Mouse (Mus musculus): ENCODE measurements around the gene Celf6. TPM values are rescaled to one million over a fixed set of nuclear protein-coding genes. Genes with fewer than 3 reads are reported as not detected.
A peak's percentile ranks its signal among the peaks of the same experiment; 100 is the strongest.

The Celf6 gene
- 16.5 and 17.0 TPM in 2 replicates for polyA plus RNA-seq (2016; fragmentation: Nextera tagmentation; extraction: Ambion mirVana)

DNA sequence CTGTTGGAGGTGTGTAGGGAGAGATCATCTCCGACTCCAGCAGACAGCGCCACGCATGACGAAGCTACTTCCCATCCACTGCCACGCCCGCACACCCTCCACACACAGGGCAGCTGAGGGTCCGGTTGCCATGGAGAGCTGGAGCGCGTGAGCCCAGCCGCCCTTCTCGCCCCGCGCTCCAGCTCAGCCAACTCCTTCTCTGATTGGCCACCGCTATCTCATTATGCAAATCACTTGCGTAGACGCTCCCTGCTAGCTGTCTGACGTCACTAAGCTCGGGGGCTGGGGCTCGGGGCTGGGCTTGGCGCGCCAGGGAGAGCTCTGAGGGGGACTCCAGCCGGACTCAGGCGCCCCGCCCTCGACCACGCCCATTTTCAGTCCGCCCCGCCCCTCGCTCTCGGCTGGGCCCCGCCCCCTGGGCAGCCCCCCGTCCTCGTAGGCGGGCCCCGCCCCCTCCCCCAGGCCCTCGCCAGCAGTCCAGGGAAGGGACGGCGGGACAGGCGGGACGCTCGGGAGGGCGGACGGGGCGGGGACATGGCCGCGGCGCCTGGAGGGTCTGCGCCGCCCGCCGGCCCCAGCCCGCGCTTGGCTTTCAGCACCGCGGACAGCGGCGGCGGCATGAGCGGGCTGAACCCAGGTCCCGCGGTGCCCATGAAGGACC is at the start of gene Celf6:
Gene Celf6 (plus strand): TSS at position 74 of the 661 bp plus-strand sequence.
- no peaks in the 10 kb centered on the region for H3K36me3 ChIP-seq
- peak; percentile 99 for ATAC-seq (ENCODE audit: low FRiP score, low read depth)

DNA sequence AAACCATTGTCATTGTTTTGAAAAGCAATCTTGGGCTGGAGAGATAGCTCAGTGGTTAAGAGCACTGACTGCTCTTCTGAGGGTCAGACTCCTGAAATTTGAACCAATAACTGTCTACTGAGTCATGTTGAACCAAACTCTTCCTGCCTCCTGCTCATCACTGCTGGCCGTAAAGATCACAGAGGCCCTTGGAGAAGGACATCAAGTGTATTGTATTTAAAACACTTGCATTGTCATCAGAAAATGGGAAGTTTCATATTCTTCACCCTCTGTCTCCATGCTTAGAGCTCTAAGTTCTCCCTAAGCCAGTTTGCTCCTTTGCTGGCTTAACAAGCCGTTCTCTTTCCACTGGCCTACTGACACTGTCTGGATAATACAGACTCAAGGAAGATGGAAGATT is 49.4 kb upstream of the Celf6 start:
- WGBS: 88% methylated on average over 2 of the region's 2 CpGs
- no peak overlapping the region for H3K27ac ChIP-seq
- no peak overlapping the region for H3K4me3 ChIP-seq
- H3K36me3 ChIP-seq: no peaks in the 10 kb centered on the region
- no peak overlapping the region for H3K4me2 ChIP-seq (replicated peaks)
- no peak overlapping the region for H3K9ac ChIP-seq
- no peaks in the 10 kb centered on the region for H3K27me3 ChIP-seq (replicated peaks)
- ATAC-seq (ENCODE audit: low FRiP score, low read depth): no peak
- H3K4me1 ChIP-seq: no peaks in the 10 kb centered on the region
- no peaks in the 10 kb centered on the region for H3K9me3 ChIP-seq

More for the DNA sequence above, at the start of gene Celf6:
- Histone ChIP-seq H3K4me1 (peaks cover 15% of the 10 kb centered on the region), H3K4me3 (peak within 1 kb of the TSS; percentile 48), H3K9ac (peak within 1 kb of the TSS; percentile 57), H3K4me2 (replicated peaks) (peak within 1 kb of the TSS; percentile 73), H3K27ac (peak within 1 kb of the TSS; percentile 22; the same call in 1 of the 2 replicates), H3K27me3 (replicated peaks) (peaks cover 21% of the 10 kb centered on the region; the same call in 1 of the 2 replicates), H3K9me3 (no peaks in the 10 kb centered on the region)
- whole genome bisulfite sequencing: 1% methylated on average over 60 of the region's 61 CpGs

DNA sequence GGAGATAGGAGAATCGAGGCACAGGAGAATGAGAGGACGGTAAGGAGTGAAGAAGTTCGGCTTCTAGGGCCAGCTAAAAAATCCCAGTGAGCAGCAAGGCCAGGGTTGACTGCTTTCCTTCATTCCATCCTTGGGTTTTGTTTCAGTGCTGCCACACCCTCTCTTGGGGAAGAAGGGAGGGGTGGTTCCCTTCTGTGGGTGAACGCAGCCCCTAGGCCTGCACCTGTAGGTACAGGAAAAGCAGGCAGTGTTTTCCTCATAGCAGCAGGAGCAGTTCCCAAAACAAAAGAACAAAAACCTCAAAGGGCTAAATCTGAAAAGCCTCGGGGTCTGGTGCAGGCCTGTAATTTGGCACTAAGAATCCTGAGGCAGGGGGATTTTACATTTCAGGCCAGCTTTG is 46.1 kb upstream of the Celf6 start:
- H3K36me3 ChIP-seq: no peaks in the 10 kb centered on the region
- H3K4me2 ChIP-seq (replicated peaks): no peak overlapping the region
- H3K4me1 ChIP-seq: no peaks in the 10 kb centered on the region
- no peak for ATAC-seq (ENCODE audit: low FRiP score, low read depth)
- no peaks in the 10 kb centered on the region for H3K27me3 ChIP-seq (replicated peaks)
- no peak overlapping the region for H3K4me3 ChIP-seq
- no peaks in the 10 kb centered on the region for H3K9me3 ChIP-seq
- no peak overlapping the region for H3K27ac ChIP-seq
- WGBS: 25% methylated on average over 5 of the region's 5 CpGs
- no peak overlapping the region for H3K9ac ChIP-seq

DNA sequence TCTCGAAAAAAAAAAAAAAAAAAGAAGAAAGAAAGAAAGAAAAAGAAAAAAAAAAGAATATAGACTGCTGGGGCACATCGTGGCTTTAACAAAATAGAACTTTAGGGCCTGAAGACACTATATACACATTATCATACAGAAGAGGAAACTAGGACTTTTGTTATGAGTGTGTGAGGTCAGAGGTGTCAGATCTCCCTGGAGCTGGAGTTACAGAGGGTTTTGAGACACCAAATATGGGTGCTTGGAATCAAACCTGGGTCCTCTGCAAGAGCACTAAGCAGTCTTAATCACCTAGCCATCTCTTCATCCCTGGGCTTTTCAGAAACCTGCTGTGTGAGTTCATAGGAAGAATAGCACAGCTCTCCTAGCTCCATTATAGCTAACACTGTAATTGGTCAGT is 44.3 kb upstream of the Celf6 start:
- no peaks in the 10 kb centered on the region for H3K9me3 ChIP-seq
- no peak overlapping the region for H3K4me3 ChIP-seq
- WGBS: 78% methylated on average over 2 of the region's 2 CpGs
- H3K9ac ChIP-seq: no peak overlapping the region
- H3K4me1 ChIP-seq: no peaks in the 10 kb centered on the region
- no peak for ATAC-seq (ENCODE audit: low FRiP score, low read depth)
- H3K4me2 ChIP-seq (replicated peaks): no peak overlapping the region
- H3K27me3 ChIP-seq (replicated peaks): no peaks in the 10 kb centered on the region
- H3K36me3 ChIP-seq: no peaks in the 10 kb centered on the region
- H3K27ac ChIP-seq: no peak overlapping the region

DNA sequence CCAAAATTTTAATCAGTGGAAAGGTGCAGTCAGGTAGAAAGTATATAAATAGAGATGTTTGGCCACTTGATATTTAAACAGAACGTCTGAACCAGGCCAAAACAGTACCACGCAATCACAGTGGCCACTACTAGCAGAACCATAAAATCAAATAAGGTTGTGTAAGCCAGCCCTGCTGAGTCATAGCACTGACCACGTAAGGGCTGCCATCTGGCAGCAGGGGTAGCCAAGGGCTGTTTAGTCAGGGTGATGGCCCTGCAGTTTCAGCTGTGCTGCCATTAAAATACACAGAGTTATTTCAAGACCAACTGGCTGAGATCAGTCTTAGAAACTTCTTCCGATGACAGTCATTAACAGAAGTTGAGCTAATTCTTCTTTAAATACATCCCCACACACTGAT is 43.8 kb upstream of the Celf6 start:
- H3K9me3 ChIP-seq: no peaks in the 10 kb centered on the region
- H3K4me2 ChIP-seq (replicated peaks): no peak overlapping the region
- no peaks in the 10 kb centered on the region for H3K4me1 ChIP-seq
- no peak overlapping the region for H3K4me3 ChIP-seq
- H3K27me3 ChIP-seq (replicated peaks): no peaks in the 10 kb centered on the region
- ATAC-seq (ENCODE audit: low FRiP score, low read depth): no peak
- no peaks in the 10 kb centered on the region for H3K36me3 ChIP-seq
- H3K27ac ChIP-seq: no peak overlapping the region
- 69% methylated on average over 4 of the region's 4 CpGs for WGBS
- no peak overlapping the region for H3K9ac ChIP-seq

DNA sequence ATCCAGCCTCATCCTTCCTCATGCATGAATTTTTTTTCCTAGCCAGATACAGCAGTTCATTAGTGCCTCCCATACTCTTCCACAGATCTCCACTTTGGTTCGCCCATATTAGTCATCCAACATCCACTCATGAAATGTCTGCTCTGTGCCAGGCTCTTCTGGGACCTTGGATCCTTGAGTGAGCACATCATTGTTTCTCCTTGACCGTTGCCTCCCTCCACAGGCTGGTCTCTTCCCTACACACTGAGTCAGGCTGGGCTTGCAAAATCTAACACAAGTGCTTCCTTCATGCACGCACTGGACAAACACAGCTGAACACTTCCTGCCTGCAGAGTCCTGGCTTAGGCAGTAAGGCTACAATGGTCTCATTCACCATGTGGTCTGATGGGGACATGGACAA is 40.1 kb upstream of the Celf6 start:
- Histone ChIP-seq H3K36me3 (no peaks in the 10 kb centered on the region), H3K9ac (no peak overlapping the region), H3K9me3 (no peaks in the 10 kb centered on the region), H3K4me1 (peaks cover 20% of the 10 kb centered on the region; the same call in 1 of the 2 replicates), H3K27ac (no peak overlapping the region), H3K27me3 (replicated peaks) (no peaks in the 10 kb centered on the region), H3K4me2 (replicated peaks) (no peak overlapping the region), H3K4me3 (no peak overlapping the region)
- no peak for ATAC-seq (ENCODE audit: low FRiP score, low read depth)
- 89% methylated on average over 3 of the region's 3 CpGs for WGBS

DNA sequence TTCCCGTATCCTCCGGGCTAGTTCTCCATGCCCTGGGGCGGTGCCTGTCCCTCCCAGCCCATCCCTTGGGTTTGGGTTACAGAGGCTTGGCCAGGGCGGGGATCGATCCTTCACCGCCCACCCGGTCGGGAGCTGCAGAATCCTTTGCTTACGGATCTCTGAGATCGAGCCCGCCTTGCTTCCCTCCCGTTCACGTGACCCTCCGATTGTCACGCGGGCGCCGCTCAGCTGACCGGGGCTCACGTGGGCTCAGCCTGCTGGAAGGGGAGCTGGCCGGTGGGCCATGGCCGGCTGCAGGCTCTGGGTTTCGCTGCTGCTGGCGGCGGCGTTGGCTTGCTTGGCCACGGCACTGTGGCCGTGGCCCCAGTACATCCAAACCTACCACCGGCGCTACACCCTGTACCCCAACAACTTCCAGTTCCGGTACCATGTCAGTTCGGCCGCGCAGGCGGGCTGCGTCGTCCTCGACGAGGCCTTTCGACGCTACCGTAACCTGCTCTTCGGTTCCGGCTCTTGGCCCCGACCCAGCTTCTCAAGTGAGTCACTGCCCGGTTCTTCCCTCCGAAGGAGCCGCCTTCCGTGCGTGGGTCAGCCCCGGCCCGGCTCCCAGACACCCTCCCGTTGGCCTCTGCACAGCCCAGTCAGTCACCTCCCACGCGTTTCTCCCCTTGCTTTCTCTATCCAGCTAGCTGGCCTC is 38.1 kb upstream of the Celf6 start, which contains the start of the genes Hexa and Tmem202:
Gene Hexa (plus strand): TSS at position 100 of the 697 bp plus-strand sequence.
Gene Tmem202 (minus strand): TSS at position 407 of the 697 bp plus-strand sequence.
- WGBS: 4% methylated on average over 55 of the region's 55 CpGs
- no peaks in the 10 kb centered on the region for H3K36me3 ChIP-seq
- peaks cover 20% of the 10 kb centered on the region; the same call in 1 of the 2 replicates for H3K4me1 ChIP-seq
- no peaks in the 10 kb centered on the region for H3K27me3 ChIP-seq (replicated peaks)
- no peak within 1 kb of the TSS for H3K27ac ChIP-seq
- no peaks in the 10 kb centered on the region for H3K9me3 ChIP-seq
- ATAC-seq (ENCODE audit: low FRiP score, low read depth): peak; percentile 85
- H3K9ac ChIP-seq: peak within 1 kb of the TSS; percentile 77
- peak within 1 kb of the TSS; percentile 66 for H3K4me3 ChIP-seq
- peak within 1 kb of the TSS; percentile 89 for H3K4me2 ChIP-seq (replicated peaks)

DNA sequence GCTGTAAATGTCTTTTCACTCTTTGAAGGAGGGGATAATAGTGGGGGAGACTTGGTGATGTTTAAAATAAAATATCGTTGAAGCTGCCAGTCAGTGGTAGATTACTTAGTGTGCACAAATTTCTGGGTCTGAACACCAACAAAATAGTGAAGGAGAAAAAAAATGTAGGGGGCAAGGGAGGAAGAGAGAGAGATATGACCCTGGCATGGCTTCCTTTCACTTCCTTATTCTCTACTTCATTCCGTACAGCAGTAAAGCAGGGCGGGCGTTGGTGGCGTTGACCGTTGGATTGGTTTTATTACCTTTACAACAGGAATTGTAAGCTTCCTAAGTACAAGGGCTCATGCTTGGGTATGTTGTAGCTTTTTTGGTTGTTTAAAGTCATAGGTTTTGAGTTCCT is 36.1 kb upstream of the Celf6 start:
- Histone ChIP-seq H3K27me3 (replicated peaks) (no peaks in the 10 kb centered on the region), H3K4me3 (no peak overlapping the region), H3K4me1 (peaks cover 20% of the 10 kb centered on the region; the same call in 1 of the 2 replicates), H3K27ac (no peak overlapping the region), H3K9ac (no peak overlapping the region), H3K36me3 (no peaks in the 10 kb centered on the region), H3K9me3 (no peaks in the 10 kb centered on the region), H3K4me2 (replicated peaks) (no peak overlapping the region; the same call in 1 of the 2 replicates)
- no peak for ATAC-seq (ENCODE audit: low FRiP score, low read depth)
- 83% methylated on average over 6 of the region's 6 CpGs for WGBS

DNA sequence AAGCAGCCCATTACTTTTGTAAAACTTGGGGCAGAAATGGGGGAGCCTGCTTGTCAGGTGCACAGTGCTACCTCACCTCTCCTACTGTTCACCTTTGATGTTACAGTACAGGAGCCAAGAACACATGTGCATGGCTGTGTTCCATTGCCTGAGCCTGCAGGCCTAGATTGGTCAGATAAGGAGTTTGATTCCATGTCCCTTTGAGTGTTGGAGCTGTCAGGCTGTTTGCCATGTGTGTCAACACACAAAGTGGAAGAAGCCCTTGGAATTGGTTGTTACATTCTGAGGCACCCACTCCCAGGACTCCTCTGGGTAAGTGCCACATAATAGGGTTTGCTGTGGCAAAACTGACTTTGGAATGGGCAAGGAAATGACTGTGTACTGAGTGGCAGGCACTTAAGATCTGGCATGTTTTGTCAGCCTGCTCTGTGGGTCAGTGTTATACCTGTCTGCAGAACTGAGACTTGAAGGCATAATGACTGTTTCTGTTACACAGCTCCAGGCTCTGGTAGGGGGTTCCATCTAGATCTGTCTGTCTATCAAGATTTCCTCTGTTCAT is 34.9 kb upstream of the Celf6 start:
- no peak for ATAC-seq (ENCODE audit: low FRiP score, low read depth)
- no peaks in the 10 kb centered on the region for H3K27me3 ChIP-seq (replicated peaks)
- no peak overlapping the region for H3K9ac ChIP-seq
- no peaks in the 10 kb centered on the region for H3K9me3 ChIP-seq
- no peak overlapping the region for H3K27ac ChIP-seq
- H3K4me3 ChIP-seq: no peak overlapping the region
- H3K4me1 ChIP-seq: peaks cover 20% of the 10 kb centered on the region; the same call in 1 of the 2 replicates
- no peak overlapping the region for H3K4me2 ChIP-seq (replicated peaks)
- no peaks in the 10 kb centered on the region for H3K36me3 ChIP-seq

DNA sequence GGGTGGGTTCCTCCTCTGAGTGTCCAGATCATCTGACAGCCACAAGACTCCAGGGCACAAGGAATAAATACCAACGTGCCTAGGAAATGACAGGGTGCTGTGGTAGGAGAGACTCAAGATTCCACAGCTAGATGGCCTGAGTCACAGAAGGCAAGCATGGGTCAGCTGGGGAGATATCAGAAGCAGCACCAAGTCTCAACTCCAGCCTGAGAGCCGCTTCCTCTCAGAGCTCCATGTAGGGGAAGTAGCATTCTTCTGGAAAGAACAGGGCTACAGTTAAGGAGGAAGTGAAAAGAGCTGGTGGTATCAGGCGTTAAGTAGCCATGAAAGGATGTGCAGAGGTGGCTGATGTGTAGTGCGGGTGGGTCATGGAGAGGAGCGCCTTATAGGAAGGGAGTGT is 33.0 kb upstream of the Celf6 start:
- no peak overlapping the region for H3K9ac ChIP-seq
- no peaks in the 10 kb centered on the region for H3K36me3 ChIP-seq
- no peak overlapping the region for H3K27ac ChIP-seq
- WGBS: 85% methylated on average over 5 of the region's 5 CpGs
- H3K9me3 ChIP-seq: no peaks in the 10 kb centered on the region
- ATAC-seq (ENCODE audit: low FRiP score, low read depth): no peak
- H3K4me3 ChIP-seq: no peak overlapping the region
- no peak overlapping the region for H3K4me2 ChIP-seq (replicated peaks)
- no peaks in the 10 kb centered on the region for H3K27me3 ChIP-seq (replicated peaks)
- peaks cover 11% of the 10 kb centered on the region; the same call in 1 of the 2 replicates for H3K4me1 ChIP-seq

DNA sequence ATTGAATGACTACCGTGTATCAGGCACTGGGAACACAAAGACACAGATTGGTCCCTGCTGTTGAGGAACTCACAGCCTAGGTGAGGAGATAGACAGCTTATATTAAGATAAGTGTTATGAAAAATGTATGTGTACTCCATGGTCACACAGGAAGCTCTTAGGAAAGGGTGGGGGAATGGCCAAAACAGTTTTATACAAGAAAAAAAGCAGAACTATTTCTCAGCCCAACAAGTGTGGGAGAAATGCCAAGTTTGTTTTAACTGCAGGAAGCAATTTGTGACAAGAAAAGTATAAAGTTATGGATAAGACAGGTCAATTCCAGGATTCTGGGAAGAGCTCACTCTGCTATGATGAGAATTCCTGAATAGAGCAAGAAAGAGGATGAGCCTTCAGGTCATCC is 29.8 kb upstream of the Celf6 start:
- ATAC-seq (ENCODE audit: low FRiP score, low read depth): no peak
- no peak overlapping the region for H3K4me3 ChIP-seq
- WGBS: 90% methylated on average over 1 of the region's 1 CpGs

DNA sequence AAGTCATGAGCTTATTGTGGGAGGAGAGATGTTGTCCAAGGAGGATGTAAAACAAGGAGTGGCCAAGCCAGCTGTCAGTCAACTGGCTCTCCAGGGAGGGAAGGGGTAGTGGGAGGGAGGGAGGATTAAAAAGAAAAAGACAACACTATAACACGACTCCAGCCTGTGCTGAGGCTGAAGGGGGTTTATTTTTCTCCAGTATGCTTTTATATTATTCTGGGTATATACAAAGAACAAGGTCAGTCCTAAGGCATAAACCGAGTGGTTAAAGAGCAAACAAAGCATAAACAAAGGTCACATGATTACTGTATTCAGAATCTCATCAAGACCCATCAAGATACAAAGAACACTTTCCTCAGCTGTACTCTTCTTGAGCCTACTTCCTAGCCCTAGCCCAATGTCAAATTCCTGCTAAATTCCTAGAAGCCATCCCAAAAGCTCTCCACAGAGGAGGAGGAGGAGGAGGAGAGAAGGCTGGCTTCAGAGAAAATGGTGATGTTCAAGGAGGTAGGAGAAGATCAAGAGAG is 28.7 kb upstream of the Celf6 start:
- no peak for ATAC-seq (ENCODE audit: low FRiP score, low read depth)
- 66% methylated on average over 2 of the region's 2 CpGs for WGBS
- H3K27me3 ChIP-seq (replicated peaks): no peaks in the 10 kb centered on the region

More for the DNA sequence above, 29.8 kb upstream of the Celf6 start:
- Histone ChIP-seq H3K4me1 (no peaks in the 10 kb centered on the region), H3K9me3 (no peaks in the 10 kb centered on the region), H3K27me3 (replicated peaks) (no peaks in the 10 kb centered on the region), H3K9ac (no peak overlapping the region), H3K4me2 (replicated peaks) (no peak overlapping the region), H3K27ac (no peak overlapping the region), H3K36me3 (no peaks in the 10 kb centered on the region)

More for the DNA sequence above, 28.7 kb upstream of the Celf6 start:
- H3K4me1 ChIP-seq: no peaks in the 10 kb centered on the region
- H3K27ac ChIP-seq: no peak overlapping the region
- no peak overlapping the region for H3K4me2 ChIP-seq (replicated peaks)
- H3K4me3 ChIP-seq: no peak overlapping the region
- H3K9me3 ChIP-seq: no peaks in the 10 kb centered on the region
- H3K36me3 ChIP-seq: no peaks in the 10 kb centered on the region
- no peak overlapping the region for H3K9ac ChIP-seq
